Mouse (Mus musculus): Measurements from ENCODE around the gene Snx4. TPM values are rescaled to one million over a fixed set of nuclear protein-coding genes. Genes with fewer than 3 reads are reported as not detected.

Snx4 gene
- polyA plus RNA-seq, 1 experiment from 2014 or later = 85.3 TPM

Other genes with a start within 250 kb of the Snx4 start
- gene Iqcg, start 195.2 kb upstream of the Snx4 start, polyA plus RNA-seq (2015; fragmentation: Nextera tagmentation; extraction: Ambion mirVana) = 6.4 and 7.1 TPM in 2 replicates
- gene Rpl35a, start 195.0 kb upstream of the Snx4 start, polyA plus RNA-seq (2015; fragmentation: Nextera tagmentation; extraction: Ambion mirVana) = 404 and 412 TPM in 2 replicates
- gene Lmln, start 188.9 kb upstream of the Snx4 start, polyA plus RNA-seq (2015; fragmentation: Nextera tagmentation; extraction: Ambion mirVana) = 5.1 and 6.6 TPM in 2 replicates
- 20.0 and 21.4 TPM in 2 replicates for gene Osbpl11, start 66.4 kb upstream of the Snx4 start, polyA plus RNA-seq (2015; fragmentation: Nextera tagmentation; extraction: Ambion mirVana)
- gene Zfp148, start 129.4 kb downstream of the Snx4 start, polyA plus RNA-seq (2015; fragmentation: Nextera tagmentation; extraction: Ambion mirVana) = 50.2 and 54.2 TPM in 2 replicates